Mouse (Mus musculus) MEL (cell line): ENCODE measurements at regions not wholly inside any gene's neighbourhood (a gene's known extent, or its start where the extent isn't known, plus 50 kb on each side); places are given as distances from the start of the nearest gene placed in this dataset.

Experiments
- CTCF ChIP-seq, 3 experiments: IDR thresholded peaks in 2 of 3; conservative IDR thresholded peaks in 1 of 3; 2 replicates each; pipeline ENCODE4 v1.5.1; 2011 to 2012; ENCODE audit warnings: low read length in 3 of 3, low read depth in 2 of 3, mild to moderate bottlenecking in 2 of 3, improper control_type of control experiment in 1 of 3, inconsistent platforms in 1 of 3, mixed read lengths in 1 of 3, moderate library complexity in 1 of 3; ENCODE audit not compliant: control insufficient read depth in 1 of 3, insufficient read depth in 1 of 3, poor library complexity in 1 of 3, severe bottlenecking in 1 of 3
- E2F4 ChIP-seq: IDR thresholded peaks from 2 replicates; pipeline ENCODE4 v1.6.1; 2011; ENCODE audit warnings: low read depth, low read length, improper control_type of control experiment, borderline replicate concordance
- EP300 ChIP-seq, 2 experiments: IDR thresholded peaks; 2 replicates each; pipeline ENCODE4 v1.6.1; 2011; ENCODE audit warnings: improper control_type of control experiment in 2 of 2, low read length in 2 of 2, low read depth in 1 of 2, mild to moderate bottlenecking in 1 of 2
- HCFC1 ChIP-seq: IDR thresholded peaks from 2 replicates; pipeline ENCODE4 v1.6.1; 2012; ENCODE audit warnings: low read depth, mild to moderate bottlenecking, inconsistent platforms, low read length, improper control_type of control experiment, moderate library complexity
- MYC ChIP-seq: IDR thresholded peaks from 2 replicates; pipeline ENCODE4 v1.6.1; 2011; ENCODE audit warnings: low read depth, mild to moderate bottlenecking, low read length, improper control_type of control experiment, moderate library complexity
- POLR2A ChIP-seq, 2 experiments: IDR thresholded peaks; 2 replicates each; pipeline ENCODE4 v1.6.1; 2011 to 2012; ENCODE audit warnings: low read length in 2 of 2, mild to moderate bottlenecking in 2 of 2, control low read depth in 1 of 2, improper control_type of control experiment in 1 of 2, low read depth in 1 of 2, moderate library complexity in 1 of 2; ENCODE audit not compliant: control insufficient read depth in 1 of 2, insufficient read depth in 1 of 2, poor library complexity in 1 of 2
- RCOR1 ChIP-seq: IDR thresholded peaks from 2 replicates; pipeline ENCODE4 v1.6.1; 2012; ENCODE audit warnings: low read depth, mild to moderate bottlenecking, inconsistent platforms, low read length, improper control_type of control experiment
- SMC3 ChIP-seq: IDR thresholded peaks from 2 replicates; pipeline ENCODE4 v1.6.1; 2011; ENCODE audit warnings: low read depth, low read length, improper control_type of control experiment
- TAL1 ChIP-seq: IDR thresholded peaks from 2 replicates; pipeline ENCODE4 v1.6.1; 2012; ENCODE audit warnings: mild to moderate bottlenecking, inconsistent platforms, low read length, moderate library complexity, mixed read lengths
- TCF12 ChIP-seq: IDR thresholded peaks from 2 replicates; pipeline ENCODE4 v1.6.1; 2014; ENCODE audit warnings: low read depth, mild to moderate bottlenecking, inconsistent platforms, low read length, improper control_type of control experiment, moderate library complexity

- TF ChIP-seq MYC (no peak), CTCF (IDR thresholded peaks at IDR 0.05 in 2 of 3, conservative IDR thresholded peaks at IDR 0.05 in 1 of 3; ENCODE audit: control insufficient read depth in 1 of 3, insufficient read depth in 1 of 3, low read depth in 2 of 3, low read length in 3 of 3, poor library complexity in 1 of 3, severe bottlenecking in 1 of 3) (no peak), SMC3 (no peak), EP300 (IDR thresholded peaks at IDR 0.05; ENCODE audit: low read depth in 1 of 2, low read length in 2 of 2) (peak; percentile 46 to 62; a peak in 3 of 4 replicates), E2F4 (no peak), TAL1 (no peak), POLR2A (IDR thresholded peaks at IDR 0.05; ENCODE audit: control insufficient read depth in 1 of 2, insufficient read depth in 1 of 2, low read depth in 1 of 2, low read length in 2 of 2, poor library complexity in 1 of 2) (no peak), TCF12 (no peak), HCFC1 (0 out of 2 replicates have a peak, but pooled peaks have one; percentile 29), RCOR1 (peak; percentile 32; the same call in 1 of the 2 replicates)
Measured at GRCm38 (mm10) chr13:101866843-101867242, 98.8 kb upstream of the Pik3r1 start.
